Mouse (Mus musculus) myocyte (in vitro differentiated cells): ENCODE results near the gene Tmem107.

Source experiments
- CEBPB ChIP-seq: IDR thresholded peaks from 2 replicates; pipeline ENCODE4 v1.6.1; 2011; ENCODE audit warnings: mild to moderate bottlenecking, moderate library complexity; ENCODE audit not compliant: poor library complexity, insufficient read depth, severe bottlenecking
- E2F4 ChIP-seq: IDR thresholded peaks from one replicate; pipeline ENCODE4 v1.6.1; 2011; ENCODE audit warnings: mild to moderate bottlenecking, control low read depth, moderate library complexity; ENCODE audit not compliant: insufficient read depth
- MAX ChIP-seq: IDR thresholded peaks from one replicate; pipeline ENCODE4 v1.6.1; 2011; ENCODE audit warnings: low read depth, mild to moderate bottlenecking, control low read depth
- MYOD1 ChIP-seq, 3 experiments: IDR thresholded peaks; one replicate each; pipeline ENCODE4 v1.6.1; 2011; ENCODE audit warnings: control low read depth in 2 of 3, low read depth in 2 of 3, mild to moderate bottlenecking in 2 of 3, moderate library complexity in 1 of 3; ENCODE audit not compliant: insufficient read length in 2 of 3, control insufficient read depth in 1 of 3
- MYOG ChIP-seq, 3 experiments: IDR thresholded peaks; one replicate each; pipeline ENCODE4 v1.6.1; 2011; ENCODE audit warnings: control low read depth in 2 of 3, low read depth in 2 of 3, mild to moderate bottlenecking in 2 of 3; ENCODE audit not compliant: insufficient read length in 2 of 3, control insufficient read depth in 1 of 3, insufficient read depth in 1 of 3
- POLR2A ChIP-seq: IDR thresholded peaks from one replicate; pipeline ENCODE4 v1.6.1; 2011; ENCODE audit warnings: low read depth, mild to moderate bottlenecking, control low read depth, moderate library complexity; ENCODE audit not compliant: insufficient read length
- POLR2AphosphoS2 ChIP-seq: IDR thresholded peaks from one replicate; pipeline ENCODE4 v1.6.1; 2011; ENCODE audit warnings: low read depth, control low read depth; ENCODE audit not compliant: insufficient read length
- REST ChIP-seq: IDR thresholded peaks from one replicate; pipeline ENCODE4 v1.6.1; 2011; ENCODE audit warnings: mild to moderate bottlenecking, control low read depth, moderate library complexity; ENCODE audit not compliant: insufficient read depth, insufficient read length
- SRF ChIP-seq: IDR thresholded peaks from one replicate; pipeline ENCODE4 v1.6.1; 2011; ENCODE audit warnings: low read depth; ENCODE audit not compliant: control insufficient read depth, insufficient read length
- TCF12 ChIP-seq: IDR thresholded peaks from one replicate; pipeline ENCODE4 v1.6.1; 2011; ENCODE audit warnings: mild to moderate bottlenecking, control low read depth; ENCODE audit not compliant: poor library complexity, insufficient read depth, severe bottlenecking
- TCF3 ChIP-seq: IDR thresholded peaks from one replicate; pipeline ENCODE4 v1.6.1; 2011; ENCODE audit warnings: low read depth, control low read depth; ENCODE audit not compliant: insufficient read length
- USF1 ChIP-seq: IDR thresholded peaks from one replicate; pipeline ENCODE4 v1.6.1; 2011; ENCODE audit warnings: low read depth, mild to moderate bottlenecking, control low read depth, moderate library complexity

- TF ChIP-seq TCF12 (no peak), CEBPB (no peak), POLR2A (no peak), E2F4 (no peak), MYOD1 (IDR thresholded peaks at IDR 0.05; ENCODE audit: control insufficient read depth in 1 of 3, insufficient read length in 2 of 3, low read depth in 2 of 3) (no peak), MAX (no peak), SRF (no peak), USF1 (no peak), TCF3 (no peak), MYOG (IDR thresholded peaks at IDR 0.05; ENCODE audit: control insufficient read depth in 1 of 3, insufficient read depth in 1 of 3, insufficient read length in 2 of 3, low read depth in 2 of 3) (no peak), POLR2AphosphoS2 (no peak), REST (no peak)
Observed at GRCm38 (mm10) chr11:69063413-69064201, 7.0 kb upstream of the Tmem107 start.
